Mouse (Mus musculus): ENCODE data around the gene Serpina3n. TPM values are rescaled to one million over a fixed set of nuclear protein-coding genes. Genes with fewer than 3 reads are reported as not detected.
"Not testable (repeated sequence)": the region's sequence is repeated elsewhere in the genome, so short reads cannot be mapped to it uniquely, and the experiment has no call there.

The Serpina3n gene
- total and polyA plus RNA-seq, 2 experiments from 2014 or later = 0.37 to 3.5 TPM

GRCm38 (mm10) chr12:104443716-104444115 lies 37.2 kb downstream of the Serpina3n start:
- Histone ChIP-seq H3K4me1 (ENCODE audit: control insufficient read depth, insufficient read depth) (no peaks in the 10 kb centered on the region), H3K4me2 (ENCODE audit: low read depth, low read length) (no peak overlapping the region), H3K4me3 (ENCODE audit: low read depth, low read length) (no peak overlapping the region), H3K36me3 (replicated peaks; ENCODE audit: control insufficient read depth, insufficient read depth, low read length) (no peaks in the 10 kb centered on the region), H3K9ac (replicated peaks; ENCODE audit: low read depth, low read length) (no peak overlapping the region), H3K27ac (ENCODE audit: low read depth) (no peak overlapping the region), H3K27me3 (ENCODE audit: control insufficient read depth, insufficient read depth, low read length) (peaks cover 13% of the 10 kb centered on the region; the same call in 1 of the 2 replicates), H3K9me3 (replicated peaks; ENCODE audit: control insufficient read depth, low read length) (no peaks in the 10 kb centered on the region)
- TF ChIP-seq EP300 (IDR thresholded peaks at IDR 0.05; ENCODE audit: low read depth) (no peak), CTCF (IDR thresholded peaks at IDR 0.05; ENCODE audit: low read depth) (no peak)
- 59% methylated on average over 11 of the region's 11 CpGs for WGBS
- DNase-seq (ENCODE audit: low spot score) (no peak), ATAC-seq (ENCODE audit: insufficient read depth, low read depth) (peak; percentile 43; the same call in 1 of the 2 replicates)

DNA sequence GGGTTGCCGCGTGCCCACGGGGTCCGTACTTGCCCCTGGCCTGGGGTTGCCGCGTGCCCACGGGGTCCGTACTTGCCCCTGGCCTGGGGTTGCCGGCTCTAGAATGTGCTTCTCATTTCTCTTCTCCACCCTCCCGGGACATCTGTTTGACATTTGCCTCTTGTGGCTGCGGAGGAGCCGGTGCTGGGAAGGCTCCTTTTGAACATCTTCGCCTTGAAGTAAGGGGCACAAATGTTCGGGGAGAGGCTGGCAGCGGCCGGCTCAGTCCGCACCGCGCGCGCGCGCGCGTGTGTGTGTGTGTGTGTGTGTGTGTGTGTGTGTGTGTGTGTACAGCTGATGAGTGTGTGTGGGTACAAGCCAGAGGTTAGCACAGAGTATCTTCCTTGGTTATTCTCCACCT lies 40.5 kb downstream of the Serpina3n start:
- not testable (repeated sequence) for H3K36me3 ChIP-seq (replicated peaks; ENCODE audit: control insufficient read depth, insufficient read depth, low read length); H3K27me3 ChIP-seq (ENCODE audit: control insufficient read depth, insufficient read depth, low read length); H3K9ac ChIP-seq (replicated peaks; ENCODE audit: low read depth, low read length); H3K4me3 ChIP-seq (ENCODE audit: low read depth, low read length); H3K9me3 ChIP-seq (replicated peaks; ENCODE audit: control insufficient read depth, low read length); H3K4me2 ChIP-seq (ENCODE audit: low read depth, low read length); ATAC-seq (ENCODE audit: insufficient read depth, low read depth); DNase-seq (ENCODE audit: low spot score); H3K4me1 ChIP-seq (ENCODE audit: control insufficient read depth, insufficient read depth); H3K27ac ChIP-seq (ENCODE audit: low read depth)
- WGBS = 75% methylated on average over 23 of the region's 25 CpGs

DNA sequence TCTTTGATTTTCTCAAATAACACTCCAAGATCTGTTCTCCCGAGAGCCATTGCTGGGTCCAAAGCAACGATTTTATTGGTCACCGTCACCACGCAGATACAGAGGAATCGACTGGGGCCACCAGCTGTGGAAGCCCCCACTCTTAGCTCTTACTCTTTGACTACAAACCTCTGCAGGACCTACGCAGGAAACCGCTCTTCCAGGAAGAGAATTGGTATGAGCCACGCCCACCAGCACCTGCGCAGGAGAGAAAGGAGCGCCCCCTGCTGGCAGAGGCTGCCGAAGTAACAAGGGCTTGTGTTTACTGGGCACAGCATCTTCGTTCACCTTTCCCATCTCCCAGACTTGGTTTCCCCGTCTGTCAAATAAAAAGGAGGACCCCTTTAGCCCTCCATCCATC lies 41.6 kb downstream of the Serpina3n start:
- TF ChIP-seq CTCF (IDR thresholded peaks at IDR 0.05; ENCODE audit: low read depth) (peak; percentile 51), EP300 (IDR thresholded peaks at IDR 0.05; ENCODE audit: low read depth) (no peak)
- H3K4me3 ChIP-seq (ENCODE audit: low read depth, low read length) = no peak overlapping the region
- WGBS = 35% methylated on average over 13 of the region's 13 CpGs

DNA sequence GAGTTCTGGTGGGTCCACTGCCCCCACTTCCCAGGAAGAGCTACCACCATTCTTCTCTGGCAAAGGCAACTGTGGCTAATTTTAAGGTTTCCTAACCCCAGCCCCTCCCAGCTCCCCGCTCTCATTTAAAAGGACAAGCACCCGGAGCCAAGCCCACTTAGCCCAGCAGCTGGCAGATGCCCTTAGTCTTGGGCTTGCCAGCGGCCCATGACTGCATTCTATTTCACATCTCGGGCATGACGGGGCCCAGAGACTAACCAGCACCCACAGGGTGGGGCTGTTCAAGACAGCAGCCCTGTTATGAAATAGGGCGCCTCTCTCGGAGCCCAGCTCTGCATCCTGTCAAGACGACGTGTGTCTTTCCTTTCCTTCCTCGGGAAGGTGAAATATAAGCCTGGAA lies 43.7 kb downstream of the Serpina3n start:
- Histone ChIP-seq H3K27ac (ENCODE audit: low read depth) (no peak overlapping the region), H3K36me3 (replicated peaks; ENCODE audit: control insufficient read depth, insufficient read depth, low read length) (no peaks in the 10 kb centered on the region), H3K27me3 (ENCODE audit: control insufficient read depth, insufficient read depth, low read length) (0 out of 2 replicates have a peak, but pooled peaks cover 8% of the 10 kb centered on the region), H3K4me1 (ENCODE audit: control insufficient read depth, insufficient read depth) (no peaks in the 10 kb centered on the region), H3K4me3 (ENCODE audit: low read depth, low read length) (no peak overlapping the region), H3K9ac (replicated peaks; ENCODE audit: low read depth, low read length) (no peak overlapping the region), H3K4me2 (ENCODE audit: low read depth, low read length) (no peak overlapping the region), H3K9me3 (replicated peaks; ENCODE audit: control insufficient read depth, low read length) (no peaks in the 10 kb centered on the region)
- no peak for TF ChIP-seq EP300 (IDR thresholded peaks at IDR 0.05; ENCODE audit: low read depth)
- no peak for TF ChIP-seq CTCF (IDR thresholded peaks at IDR 0.05; ENCODE audit: low read depth)
- DNase-seq (ENCODE audit: low spot score) = no peak
- WGBS = 58% methylated on average over 10 of the region's 10 CpGs
- ATAC-seq (ENCODE audit: insufficient read depth, low read depth) = no peak

More for the DNA sequence above, 41.6 kb downstream of the Serpina3n start:
- no peak overlapping the region for H3K4me2 ChIP-seq (ENCODE audit: low read depth, low read length)
- 0 out of 2 replicates have a peak, but pooled peaks cover 8% of the 10 kb centered on the region for H3K27me3 ChIP-seq (ENCODE audit: control insufficient read depth, insufficient read depth, low read length)
- ATAC-seq (ENCODE audit: insufficient read depth, low read depth) (no peak), DNase-seq (ENCODE audit: low spot score) (no peak)
- H3K27ac ChIP-seq (ENCODE audit: low read depth) = no peak overlapping the region
- no peaks in the 10 kb centered on the region for H3K9me3 ChIP-seq (replicated peaks; ENCODE audit: control insufficient read depth, low read length)
- H3K9ac ChIP-seq (replicated peaks; ENCODE audit: low read depth, low read length) = no peak overlapping the region
- H3K4me1 ChIP-seq (ENCODE audit: control insufficient read depth, insufficient read depth) = no peaks in the 10 kb centered on the region
- H3K36me3 ChIP-seq (replicated peaks; ENCODE audit: control insufficient read depth, insufficient read depth, low read length) = no peaks in the 10 kb centered on the region

- no peak overlapping the region for H3K9ac ChIP-seq (replicated peaks; ENCODE audit: low read depth, low read length)
- no peaks in the 10 kb centered on the region for H3K36me3 ChIP-seq (replicated peaks; ENCODE audit: control insufficient read depth, insufficient read depth, low read length)
- DNase-seq (ENCODE audit: low spot score) (no peak), ATAC-seq (ENCODE audit: insufficient read depth, low read depth) (no peak)
- H3K4me2 ChIP-seq (ENCODE audit: low read depth, low read length) = no peak overlapping the region
- H3K27ac ChIP-seq (ENCODE audit: low read depth) = no peak overlapping the region
- TF ChIP-seq EP300 (IDR thresholded peaks at IDR 0.05; ENCODE audit: low read depth) (no peak), CTCF (IDR thresholded peaks at IDR 0.05; ENCODE audit: low read depth) (no peak)
- 0 out of 2 replicates have a peak, but pooled peaks cover 8% of the 10 kb centered on the region for H3K27me3 ChIP-seq (ENCODE audit: control insufficient read depth, insufficient read depth, low read length)
- 57% methylated on average over 1 of the region's 1 CpGs for WGBS
- no peaks in the 10 kb centered on the region for H3K9me3 ChIP-seq (replicated peaks; ENCODE audit: control insufficient read depth, low read length)
- no peaks in the 10 kb centered on the region for H3K4me1 ChIP-seq (ENCODE audit: control insufficient read depth, insufficient read depth)
- H3K4me3 ChIP-seq (ENCODE audit: low read depth, low read length) = no peak overlapping the region
Observed at GRCm38 (mm10) chr12:104453002-104453401, 46.5 kb downstream of the Serpina3n start.

- Histone ChIP-seq H3K27ac (ENCODE audit: low read depth) (no peak overlapping the region), H3K27me3 (ENCODE audit: control insufficient read depth, insufficient read depth, low read length) (peaks cover 9% of the 10 kb centered on the region; the same call in 1 of the 2 replicates), H3K9ac (replicated peaks; ENCODE audit: low read depth, low read length) (no peak overlapping the region), H3K4me3 (ENCODE audit: low read depth, low read length) (no peak overlapping the region), H3K36me3 (replicated peaks; ENCODE audit: control insufficient read depth, insufficient read depth, low read length) (no peaks in the 10 kb centered on the region), H3K4me2 (ENCODE audit: low read depth, low read length) (no peak overlapping the region), H3K9me3 (replicated peaks; ENCODE audit: control insufficient read depth, low read length) (no peaks in the 10 kb centered on the region), H3K4me1 (ENCODE audit: control insufficient read depth, insufficient read depth) (no peaks in the 10 kb centered on the region)
- WGBS = 48% methylated on average over 6 of the region's 6 CpGs
- DNase-seq (ENCODE audit: low spot score) (no peak), ATAC-seq (ENCODE audit: insufficient read depth, low read depth) (no peak)
- no peak for TF ChIP-seq EP300 (IDR thresholded peaks at IDR 0.05; ENCODE audit: low read depth)
- no peak for TF ChIP-seq CTCF (IDR thresholded peaks at IDR 0.05; ENCODE audit: low read depth)
Observed at GRCm38 (mm10) chr12:104459377-104459776, 52.8 kb downstream of the Serpina3n start.
